Mouse (Mus musculus) G1E (cell line): ENCODE measurements around the gene Gpc6. TPM values are rescaled to one million over a fixed set of nuclear protein-coding genes. Genes with fewer than 3 reads are reported as not detected.

ENCODE experiments used
- ATAC-seq: 2 replicates; pipeline ENCODE4 v1.8.0; 2016; ENCODE audit warnings: mild to moderate bottlenecking; ENCODE audit not compliant: insufficient number of reproducible peaks, poor library complexity, low FRiP score, severe bottlenecking; ENCODE audit errors: extremely low read depth
- DNase-seq: peaks from one replicate; pipeline ENCODE4 v3.0.0; 2012; ENCODE audit warnings: low spot score
- H3K27me3 ChIP-seq: 2 replicates; pipeline ENCODE4 v1.6.1; 2012; ENCODE audit warnings: mild to moderate bottlenecking, low read length, inconsistent platforms; ENCODE audit not compliant: insufficient read depth
- H3K36me3 ChIP-seq: replicated peaks from 2 replicates; pipeline ENCODE3; 2012; ENCODE audit warnings: mild to moderate bottlenecking, inconsistent platforms
- H3K4me1 ChIP-seq: 2 replicates; pipeline ENCODE4 v1.6.1; 2012; ENCODE audit warnings: low read depth, low read length, inconsistent platforms, mixed read lengths; ENCODE audit not compliant: insufficient read depth
- H3K4me3 ChIP-seq: 2 replicates; pipeline ENCODE4 v1.5.1; 2012; ENCODE audit warnings: low read depth, mild to moderate bottlenecking, inconsistent platforms, low read length, moderate library complexity, mixed read lengths
- H3K9me3 ChIP-seq: replicated peaks from 2 replicates; pipeline ENCODE4 v1.6.1; 2012; ENCODE audit warnings: inconsistent platforms
- CTCF ChIP-seq: IDR thresholded peaks from 2 replicates; pipeline ENCODE4 v1.5.1; 2012; ENCODE audit warnings: low read depth, low read length, inconsistent platforms, mixed read lengths
- GATA1 ChIP-seq: IDR thresholded peaks from 2 replicates; pipeline ENCODE4 v1.6.1; 2012; ENCODE audit warnings: borderline replicate concordance, low read length, inconsistent platforms, mixed read lengths
- GATA2 ChIP-seq: IDR thresholded peaks from 2 replicates; pipeline ENCODE4 v1.6.1; 2012; ENCODE audit warnings: low read depth, low read length, inconsistent platforms, borderline replicate concordance
- POLR2AphosphoS5 ChIP-seq: IDR thresholded peaks from 2 replicates; pipeline ENCODE4 v1.6.1; 2012; ENCODE audit warnings: low read depth, low read length, inconsistent platforms; ENCODE audit not compliant: insufficient replicate concordance
- TAL1 ChIP-seq: conservative IDR thresholded peaks from 2 replicates; pipeline ENCODE4 v1.6.1; 2012; ENCODE audit warnings: low read depth, low read length, inconsistent platforms, mixed read lengths
- polyA plus RNA-seq: library from polyadenylated mRNA; stranded (reverse); fragments of >175 nt; gene quantifications from 2 replicates; pipeline ENCODE4 v1.2.3, GENCODE M21; 2012
- total RNA-seq, 2 experiments: library from RNA; stranded (forward) in 1 of 2; stranded (reverse) in 1 of 2; fragments of 200-1000 nt in 1 of 2; fragments of >200 nt in 1 of 2; fragmentation: Nextera tagmentation in 1 of 2; gene quantifications; 2 replicates each; pipeline ENCODE4 v1.2.3; 2014 to 2017

Gene Gpc6
- total and polyA plus RNA-seq, 3 experiments = 0.22 TPM; not detected in 2

- no peaks in the 10 kb centered on the region for H3K27me3 ChIP-seq
- H3K9me3 ChIP-seq = peaks cover 24% of the 10 kb centered on the region
- no peak for DNase-seq
- H3K4me3 ChIP-seq = no peak overlapping the region
- TF ChIP-seq GATA2 (no peak), TAL1 (no peak), POLR2AphosphoS5 (no peak), CTCF (no peak), GATA1 (no peak)
- ATAC-seq = no peak
- no peaks in the 10 kb centered on the region for H3K36me3 ChIP-seq
- no peaks in the 10 kb centered on the region for H3K4me1 ChIP-seq
Observed at GRCm38 (mm10) chr14:116975224-116975623, 50.1 kb downstream of the Gpc6 start.

- no peak for TF ChIP-seq GATA2
- no peak for TF ChIP-seq POLR2AphosphoS5
- no peak for TF ChIP-seq CTCF
- no peak for TF ChIP-seq TAL1
- no peak for TF ChIP-seq GATA1
- DNase-seq (no peak), ATAC-seq (no peak)
- peaks cover 28% of the 10 kb centered on the region for H3K9me3 ChIP-seq
- H3K4me3 ChIP-seq = no peak overlapping the region
- H3K4me1 ChIP-seq = no peaks in the 10 kb centered on the region
- H3K36me3 ChIP-seq = no peaks in the 10 kb centered on the region
- H3K27me3 ChIP-seq = no peaks in the 10 kb centered on the region
Observed at GRCm38 (mm10) chr14:116977259-116977658, 52.1 kb downstream of the Gpc6 start.

GRCm38 (mm10) chr14:116979714-116980382 is 54.7 kb downstream of the Gpc6 start:
- ATAC-seq (no peak), DNase-seq (no peak)
- Histone ChIP-seq H3K9me3 (peaks cover 28% of the 10 kb centered on the region), H3K4me1 (no peaks in the 10 kb centered on the region), H3K36me3 (no peaks in the 10 kb centered on the region), H3K4me3 (no peak overlapping the region), H3K27me3 (no peaks in the 10 kb centered on the region)
- TF ChIP-seq POLR2AphosphoS5 = no peak
- TF ChIP-seq TAL1 = no peak
- no peak for TF ChIP-seq GATA2
- TF ChIP-seq GATA1 = no peak
- no peak for TF ChIP-seq CTCF

GRCm38 (mm10) chr14:116981711-116982110 is 56.6 kb downstream of the Gpc6 start:
- Histone ChIP-seq H3K27me3 (no peaks in the 10 kb centered on the region), H3K4me1 (no peaks in the 10 kb centered on the region), H3K9me3 (peaks cover 24% of the 10 kb centered on the region), H3K36me3 (no peaks in the 10 kb centered on the region), H3K4me3 (no peak overlapping the region)
- DNase-seq (no peak), ATAC-seq (no peak)
- TF ChIP-seq TAL1 (no peak), POLR2AphosphoS5 (no peak), CTCF (no peak), GATA1 (no peak), GATA2 (no peak)

- no peak overlapping the region for H3K4me3 ChIP-seq
- DNase-seq (no peak), ATAC-seq (no peak)
- no peaks in the 10 kb centered on the region for H3K27me3 ChIP-seq
- H3K4me1 ChIP-seq = no peaks in the 10 kb centered on the region
- H3K9me3 ChIP-seq = peaks cover 14% of the 10 kb centered on the region
- no peaks in the 10 kb centered on the region for H3K36me3 ChIP-seq
- TF ChIP-seq TAL1 = no peak
- no peak for TF ChIP-seq POLR2AphosphoS5
- TF ChIP-seq CTCF = no peak
- TF ChIP-seq GATA2 = no peak
Observed at GRCm38 (mm10) chr14:116987341-116987740, 62.2 kb downstream of the Gpc6 start.

- Histone ChIP-seq H3K4me3 (no peak overlapping the region), H3K36me3 (no peaks in the 10 kb centered on the region), H3K9me3 (peaks cover 26% of the 10 kb centered on the region), H3K27me3 (no peaks in the 10 kb centered on the region), H3K4me1 (no peaks in the 10 kb centered on the region)
- ATAC-seq (no peak), DNase-seq (no peak)
- TF ChIP-seq POLR2AphosphoS5 (no peak), GATA1 (no peak), CTCF (no peak), TAL1 (no peak), GATA2 (no peak)
Observed at GRCm38 (mm10) chr14:117000376-117000775, 75.3 kb downstream of the Gpc6 start.

GRCm38 (mm10) chr14:117002313-117002712 is 77.2 kb downstream of the Gpc6 start:
- peaks cover 23% of the 10 kb centered on the region for H3K9me3 ChIP-seq
- TF ChIP-seq GATA1 (no peak), TAL1 (no peak), CTCF (no peak), POLR2AphosphoS5 (no peak), GATA2 (no peak)
- H3K4me1 ChIP-seq = no peaks in the 10 kb centered on the region
- no peak overlapping the region for H3K4me3 ChIP-seq
- DNase-seq (no peak), ATAC-seq (no peak)
- no peaks in the 10 kb centered on the region for H3K36me3 ChIP-seq
- H3K27me3 ChIP-seq = no peaks in the 10 kb centered on the region
